Mouse (Mus musculus): ENCODE measurements around the gene Elp1.

Gene Elp1

GRCm38 (mm10) chr4:56702234-56702633, 99.9 kb downstream of the Elp1 start:
- DNase-seq (ENCODE audit: low read depth), result no peak
